Mouse (Mus musculus): Measurements from ENCODE around the gene Pnpla2. TPM values are rescaled to one million over a fixed set of nuclear protein-coding genes. Genes with fewer than 3 reads are reported as not detected.

The Pnpla2 gene
- polyA plus RNA-seq, 1 experiment, result 436 TPM

GRCm38 (mm10) chr7:141436523-141436892, 18.5 kb upstream of the Pnpla2 start:
- no peak overlapping the region for H3K27ac ChIP-seq (ENCODE audit: control insufficient read depth, insufficient read depth, low read depth, low read length)
- no peaks in the 10 kb centered on the region for H3K36me3 ChIP-seq (ENCODE audit: control insufficient read depth, insufficient read depth, low read length)
- no peaks in the 10 kb centered on the region for H3K27me3 ChIP-seq (ENCODE audit: control insufficient read depth, insufficient read depth, low read length)
- no peak overlapping the region for H3K4me3 ChIP-seq (ENCODE audit: control insufficient read depth, low read depth, low read length)
- TF ChIP-seq CTCF (IDR thresholded peaks at IDR 0.05; ENCODE audit: control insufficient read depth, insufficient read depth, insufficient replicate concordance, low read depth, low read length) (no peak), POLR2A (IDR thresholded peaks at IDR 0.05; ENCODE audit: control insufficient read depth, low read depth, low read length) (no peak)
- H3K4me1 ChIP-seq (ENCODE audit: control insufficient read depth, insufficient read depth, low read length), result peaks cover 3% of the 10 kb centered on the region; the same call in 1 of the 2 replicates

DNA sequence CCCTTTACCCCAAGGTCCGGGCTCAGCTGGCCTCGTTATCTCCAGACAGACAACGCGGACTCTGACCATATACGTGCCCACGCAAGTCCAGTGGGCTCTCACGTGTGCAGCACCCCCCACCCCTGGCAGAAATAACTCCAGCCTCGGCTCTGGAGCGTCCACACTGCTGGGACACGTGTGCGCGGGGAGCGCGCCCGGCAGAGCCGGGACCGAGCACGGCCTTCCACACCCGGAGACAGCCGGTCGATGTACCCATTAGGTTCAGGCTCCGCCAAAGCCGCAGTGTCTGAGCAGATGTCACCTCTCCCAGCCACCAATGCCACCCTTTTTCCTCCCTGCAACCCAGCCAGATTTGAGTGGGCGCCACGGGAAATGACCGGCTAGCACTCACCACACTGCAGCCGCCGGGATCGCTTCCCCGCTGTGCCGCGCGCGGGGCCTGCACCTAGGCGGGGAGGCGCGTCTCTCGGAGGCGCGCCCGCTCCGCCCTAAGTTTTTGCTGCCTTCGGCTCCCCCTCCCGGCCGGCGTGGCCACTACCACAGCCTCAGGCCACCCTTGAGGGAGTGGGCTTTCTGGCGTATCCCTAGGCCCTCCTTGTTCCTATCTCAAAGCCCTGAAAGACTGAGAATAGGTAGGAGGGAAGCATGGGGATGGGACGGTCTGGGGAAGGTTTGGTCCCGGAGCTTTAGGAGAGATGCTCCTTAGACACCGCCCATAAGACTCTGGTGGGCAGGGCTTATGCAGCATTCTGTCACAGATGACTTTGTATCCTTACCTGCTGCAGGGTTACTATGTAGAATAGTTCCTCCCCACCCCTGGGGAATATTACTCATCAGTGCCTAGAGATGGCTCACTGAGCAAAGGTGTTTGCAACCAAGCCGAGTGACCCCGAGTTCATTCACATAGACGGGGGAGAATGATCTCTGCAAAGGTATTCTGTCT, 17.5 kb upstream of the Pnpla2 start, which contains the start of gene Slc25a22:
Gene Slc25a22 (minus strand): TSS at position 715 of the 943 bp plus-strand sequence.
- H3K27ac ChIP-seq (ENCODE audit: control insufficient read depth, insufficient read depth, low read depth, low read length), result no peak within 1 kb of the TSS
- no peak for TF ChIP-seq POLR2A (IDR thresholded peaks at IDR 0.05; ENCODE audit: control insufficient read depth, low read depth, low read length)
- TF ChIP-seq CTCF (IDR thresholded peaks at IDR 0.05; ENCODE audit: control insufficient read depth, insufficient read depth, insufficient replicate concordance, low read depth, low read length), result peak; percentile 28; the same call in 1 of the 2 replicates
- H3K4me3 ChIP-seq (ENCODE audit: control insufficient read depth, low read depth, low read length), result peak within 1 kb of the TSS; percentile 78
- no peaks in the 10 kb centered on the region for H3K36me3 ChIP-seq (ENCODE audit: control insufficient read depth, insufficient read depth, low read length)
- H3K27me3 ChIP-seq (ENCODE audit: control insufficient read depth, insufficient read depth, low read length), result no peaks in the 10 kb centered on the region
- H3K4me1 ChIP-seq (ENCODE audit: control insufficient read depth, insufficient read depth, low read length), result peaks cover 3% of the 10 kb centered on the region; the same call in 1 of the 2 replicates

DNA sequence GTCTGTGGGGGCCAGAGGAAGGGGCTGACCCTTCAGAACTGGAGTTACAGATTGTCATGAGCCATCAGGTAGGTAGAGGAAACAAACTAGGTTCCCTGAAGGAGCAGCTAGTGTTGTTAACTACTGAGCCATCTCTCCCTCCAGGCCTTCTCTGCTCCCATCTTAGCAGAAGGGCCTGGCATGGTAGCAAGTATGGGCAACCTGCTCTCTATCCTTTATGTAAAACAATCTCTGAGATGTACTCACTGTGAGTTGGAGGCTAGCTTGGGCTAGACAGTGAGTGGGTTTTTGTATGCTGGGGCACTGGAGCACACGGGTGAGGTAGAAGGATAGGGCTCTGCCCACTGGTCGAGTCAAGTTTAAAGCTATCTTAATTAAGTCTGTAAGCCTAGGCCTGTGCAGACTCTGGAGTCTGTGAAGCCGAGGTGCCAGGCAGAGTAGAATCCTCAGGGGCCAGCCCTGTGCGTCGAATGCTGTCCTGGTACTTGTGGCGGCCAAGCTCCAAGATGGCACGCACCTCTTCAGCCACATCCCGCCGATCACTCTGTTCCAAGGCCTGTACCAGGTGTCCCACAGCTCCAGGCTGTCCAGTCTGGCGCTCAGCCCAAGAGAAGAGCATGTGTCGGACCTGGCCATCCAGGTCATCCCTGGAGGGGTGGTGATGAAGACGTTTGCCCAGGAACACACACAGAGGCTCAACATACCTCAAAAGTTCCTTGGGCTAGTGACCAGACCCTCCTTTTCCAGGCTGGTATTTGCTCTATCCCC, 16.6 kb upstream of the Pnpla2 start:
- no peaks in the 10 kb centered on the region for H3K27me3 ChIP-seq (ENCODE audit: control insufficient read depth, insufficient read depth, low read length)
- peaks cover 5% of the 10 kb centered on the region; the same call in 1 of the 2 replicates for H3K4me1 ChIP-seq (ENCODE audit: control insufficient read depth, insufficient read depth, low read length)
- no peak for TF ChIP-seq POLR2A (IDR thresholded peaks at IDR 0.05; ENCODE audit: control insufficient read depth, low read depth, low read length)
- no peak for TF ChIP-seq CTCF (IDR thresholded peaks at IDR 0.05; ENCODE audit: control insufficient read depth, insufficient read depth, insufficient replicate concordance, low read depth, low read length)
- no peaks in the 10 kb centered on the region for H3K36me3 ChIP-seq (ENCODE audit: control insufficient read depth, insufficient read depth, low read length)
- H3K4me3 ChIP-seq (ENCODE audit: control insufficient read depth, low read depth, low read length), result no peak overlapping the region
- no peak overlapping the region for H3K27ac ChIP-seq (ENCODE audit: control insufficient read depth, insufficient read depth, low read depth, low read length)

DNA sequence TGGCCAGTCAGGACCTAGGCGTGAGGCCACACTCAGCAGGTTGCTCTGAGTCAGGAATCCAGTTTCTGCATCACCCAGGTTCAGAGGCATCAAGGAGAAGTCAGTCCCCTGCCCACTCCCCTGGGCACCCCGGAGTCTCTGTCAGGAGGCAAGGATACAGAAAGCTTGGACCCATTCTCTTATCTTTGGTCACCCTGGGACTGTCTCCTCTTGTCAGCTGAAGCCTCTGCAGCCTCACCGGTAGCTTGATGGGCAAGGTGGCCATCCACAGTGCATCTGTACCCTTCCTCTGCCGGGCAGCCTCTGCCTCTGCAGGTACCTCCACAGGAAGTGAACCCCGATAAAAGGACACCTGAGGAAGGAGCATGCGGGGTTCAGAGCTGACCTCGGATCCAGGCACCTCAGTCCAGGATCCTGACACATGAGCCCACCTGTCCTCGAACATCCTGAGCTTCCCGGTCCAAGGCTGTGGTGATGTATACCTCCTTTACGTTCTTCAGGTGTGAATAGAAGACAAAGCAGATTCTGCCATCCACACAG, 15.8 kb upstream of the Pnpla2 start:
- Histone ChIP-seq H3K4me1 (ENCODE audit: control insufficient read depth, insufficient read depth, low read length) (peaks cover 12% of the 10 kb centered on the region), H3K27me3 (ENCODE audit: control insufficient read depth, insufficient read depth, low read length) (no peaks in the 10 kb centered on the region), H3K27ac (ENCODE audit: control insufficient read depth, insufficient read depth, low read depth, low read length) (no peak overlapping the region), H3K4me3 (ENCODE audit: control insufficient read depth, low read depth, low read length) (no peak overlapping the region), H3K36me3 (ENCODE audit: control insufficient read depth, insufficient read depth, low read length) (no peaks in the 10 kb centered on the region)
- TF ChIP-seq CTCF (IDR thresholded peaks at IDR 0.05; ENCODE audit: control insufficient read depth, insufficient read depth, insufficient replicate concordance, low read depth, low read length), result no peak
- TF ChIP-seq POLR2A (IDR thresholded peaks at IDR 0.05; ENCODE audit: control insufficient read depth, low read depth, low read length), result no peak

- no peaks in the 10 kb centered on the region for H3K36me3 ChIP-seq (ENCODE audit: control insufficient read depth, insufficient read depth, low read length)
- H3K27me3 ChIP-seq (ENCODE audit: control insufficient read depth, insufficient read depth, low read length), result no peaks in the 10 kb centered on the region
- H3K27ac ChIP-seq (ENCODE audit: control insufficient read depth, insufficient read depth, low read depth, low read length), result no peak overlapping the region
- no peak overlapping the region for H3K4me3 ChIP-seq (ENCODE audit: control insufficient read depth, low read depth, low read length)
- peaks cover 12% of the 10 kb centered on the region for H3K4me1 ChIP-seq (ENCODE audit: control insufficient read depth, insufficient read depth, low read length)
- TF ChIP-seq POLR2A (IDR thresholded peaks at IDR 0.05; ENCODE audit: control insufficient read depth, low read depth, low read length) (no peak), CTCF (IDR thresholded peaks at IDR 0.05; ENCODE audit: control insufficient read depth, insufficient read depth, insufficient replicate concordance, low read depth, low read length) (no peak)
Measured at GRCm38 (mm10) chr7:141439811-141440210, 15.2 kb upstream of the Pnpla2 start.

GRCm38 (mm10) chr7:141440613-141441012, 14.4 kb upstream of the Pnpla2 start:
- Histone ChIP-seq H3K4me3 (ENCODE audit: control insufficient read depth, low read depth, low read length) (no peak overlapping the region), H3K4me1 (ENCODE audit: control insufficient read depth, insufficient read depth, low read length) (peaks cover 12% of the 10 kb centered on the region), H3K27ac (ENCODE audit: control insufficient read depth, insufficient read depth, low read depth, low read length) (no peak overlapping the region), H3K27me3 (ENCODE audit: control insufficient read depth, insufficient read depth, low read length) (no peaks in the 10 kb centered on the region), H3K36me3 (ENCODE audit: control insufficient read depth, insufficient read depth, low read length) (no peaks in the 10 kb centered on the region)
- no peak for TF ChIP-seq POLR2A (IDR thresholded peaks at IDR 0.05; ENCODE audit: control insufficient read depth, low read depth, low read length)
- peak; percentile 50; the same call in 1 of the 2 replicates for TF ChIP-seq CTCF (IDR thresholded peaks at IDR 0.05; ENCODE audit: control insufficient read depth, insufficient read depth, insufficient replicate concordance, low read depth, low read length)

DNA sequence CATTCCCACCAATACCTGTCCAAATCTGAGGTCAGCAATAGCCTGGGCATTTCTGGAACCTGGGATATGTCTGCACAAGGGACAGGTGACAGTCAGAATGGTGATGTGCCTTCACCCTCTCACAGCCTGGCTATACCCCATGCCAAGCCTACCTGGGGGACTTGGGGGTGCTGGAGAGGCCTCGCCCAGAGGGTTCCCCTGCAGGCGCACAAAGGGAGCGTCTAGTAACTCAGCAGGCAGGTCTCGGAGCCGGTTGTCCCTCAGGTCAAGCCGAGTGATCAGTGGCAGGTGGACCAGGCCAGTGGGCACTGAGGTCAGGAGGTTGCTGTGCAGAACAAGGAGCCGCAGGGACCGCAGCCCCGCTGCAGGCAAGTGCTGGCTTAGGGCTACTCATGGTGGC, 13.5 kb upstream of the Pnpla2 start:
- H3K36me3 ChIP-seq (ENCODE audit: control insufficient read depth, insufficient read depth, low read length), result no peaks in the 10 kb centered on the region
- H3K4me1 ChIP-seq (ENCODE audit: control insufficient read depth, insufficient read depth, low read length), result peaks cover 12% of the 10 kb centered on the region
- no peaks in the 10 kb centered on the region for H3K27me3 ChIP-seq (ENCODE audit: control insufficient read depth, insufficient read depth, low read length)

More for the DNA sequence above, 13.5 kb upstream of the Pnpla2 start:
- Histone ChIP-seq H3K4me3 (ENCODE audit: control insufficient read depth, low read depth, low read length) (no peak overlapping the region), H3K27ac (ENCODE audit: control insufficient read depth, insufficient read depth, low read depth, low read length) (no peak overlapping the region)
- TF ChIP-seq POLR2A (IDR thresholded peaks at IDR 0.05; ENCODE audit: control insufficient read depth, low read depth, low read length) (no peak), CTCF (IDR thresholded peaks at IDR 0.05; ENCODE audit: control insufficient read depth, insufficient read depth, insufficient replicate concordance, low read depth, low read length) (no peak)
